Mouse (Mus musculus) cerebellum, postnatal 36 days (tissue): ENCODE measurements at regions not wholly inside any gene's neighbourhood (a gene's known extent, or its start where the extent isn't known, plus 50 kb on each side); places are given as distances from the start of the nearest gene placed in this dataset.

Experiments
- DNase-seq, 2 experiments: peaks; one replicate each; pipeline ENCODE4 v3.0.0; 2021 to 2022; ENCODE audit warnings: mixed read lengths in 2 of 2

GRCm38 (mm10) chrX:112984668-112985067, 200.6 kb downstream of the Chm start:
- DNase-seq: no peak

GRCm38 (mm10) chrX:112984073-112984472, 201.2 kb downstream of the Chm start:
- no peak for DNase-seq

- DNase-seq: peak in 1 of 2 experiments; percentile 3
Measured at GRCm38 (mm10) chrX:112978583-112978982, 206.7 kb downstream of the Chm start.

GRCm38 (mm10) chrX:112964093-112964492, 221.2 kb downstream of the Chm start:
- DNase-seq: no peak

DNA sequence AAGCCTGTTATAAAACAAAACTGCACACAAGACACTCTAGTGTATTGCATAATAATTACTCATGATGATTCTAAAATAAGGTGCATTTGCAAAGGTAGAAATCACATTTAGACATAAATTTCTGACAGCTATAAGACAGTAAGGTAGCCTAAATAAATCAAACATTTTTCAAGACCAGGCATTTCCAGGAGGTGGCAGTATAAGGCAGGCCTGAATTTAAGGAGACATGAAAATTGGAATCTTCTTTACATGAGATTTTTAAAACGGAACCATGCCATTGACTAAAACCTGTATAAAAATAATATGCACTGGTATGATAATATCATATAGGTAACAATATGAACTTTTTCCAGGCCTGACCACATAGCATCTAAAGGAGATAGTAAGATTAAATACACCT, 235.5 kb downstream of the Chm start:
- DNase-seq: peak in 1 of 2 experiments; percentile 3

DNA sequence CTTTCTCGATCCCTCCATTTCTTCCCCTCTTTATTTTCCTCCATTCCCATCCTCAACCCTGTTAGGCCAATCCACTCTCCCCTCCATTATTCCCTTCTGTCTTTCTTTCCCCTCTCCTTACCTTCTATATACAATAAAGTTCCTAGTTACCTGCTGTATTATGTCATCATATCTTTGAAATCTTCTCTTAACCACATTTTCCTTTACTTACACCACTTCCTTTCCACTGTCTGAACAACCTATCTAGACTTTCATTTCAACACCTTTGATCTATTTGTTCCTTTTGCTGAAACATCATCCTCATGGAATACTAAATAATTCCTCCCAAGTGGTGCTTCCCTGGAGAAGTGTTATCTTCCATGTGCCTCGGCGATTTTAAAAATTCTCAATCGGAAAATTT, 237.8 kb downstream of the Chm start:
- no peak for DNase-seq

- no peak for DNase-seq
Measured at GRCm38 (mm10) chrX:112925542-112926182, 227.2 kb upstream of the Pof1b start.

DNA sequence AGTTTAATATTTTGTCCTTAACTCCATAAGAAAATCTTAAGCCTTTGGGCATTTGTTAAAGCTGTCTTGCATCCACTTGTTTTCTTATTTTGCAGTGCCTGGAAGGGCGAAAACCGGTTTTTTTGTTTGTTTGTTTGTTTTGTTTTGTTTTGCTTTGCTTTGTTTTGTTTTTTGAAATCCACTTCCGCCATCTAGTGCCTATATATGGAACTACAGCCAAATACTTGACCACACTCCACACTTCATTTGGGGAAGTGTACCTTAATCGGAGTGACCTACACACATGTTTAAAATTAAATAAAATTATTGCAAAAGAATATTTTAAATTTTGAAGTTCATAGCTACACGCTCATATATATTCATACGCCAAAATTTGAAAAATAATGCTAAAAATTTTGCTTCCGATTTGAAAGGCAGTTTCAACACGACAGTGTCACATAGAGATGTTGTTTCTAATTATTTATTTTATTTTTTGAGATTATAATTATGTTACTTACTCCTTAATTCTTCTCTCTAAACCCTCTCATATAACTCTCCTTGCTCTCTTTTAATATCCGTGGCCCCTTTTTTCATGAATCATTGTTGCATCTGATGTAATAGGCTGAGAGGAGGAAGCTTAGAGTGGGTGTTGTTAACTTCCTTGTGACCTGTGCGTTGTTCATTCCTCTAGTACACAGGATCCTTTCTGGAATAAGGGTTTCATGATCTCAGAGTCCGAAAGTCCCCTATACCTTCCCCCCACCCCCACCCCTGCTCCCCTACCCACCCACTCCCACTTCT, 205.4 kb upstream of the Pof1b start:
- DNase-seq: peak in 1 of 2 experiments; percentile 11

GRCm38 (mm10) chrX:112886539-112886938, 188.1 kb upstream of the Pof1b start:
- no peak for DNase-seq
